15 mouse cellular contexts compared by ENCODE assay signal in genomic region chr1:21006775-21007174, GRCm38 (mm10). TPM values are rescaled to one million over a fixed set of nuclear protein-coding genes. Genes with fewer than 3 reads are reported as not detected.
"Had no signal": no experiment of that assay in that cellular context is flagged by ENCODE, and none has a peak within 500 bp of the region (broad histone marks: within the 10 kb centered on the region; RNA-seq: fewer than 3 reads in every experiment).

No protein-coding gene starts in this region.

- H3K27me3 ChIP-seq: lung, embryonic 15.5 days; midbrain, embryonic 13.5 days; midbrain, embryonic 15.5 days; neural tube, embryonic 12.5 days; stomach, embryonic 15.5 days had no signal

- H3K36me3 ChIP-seq: midbrain, embryonic 15.5 days had no signal

- H3K4me3 ChIP-seq: lung, embryonic 15.5 days; megakaryocyte, embryonic 14.5 days; midbrain, embryonic 13.5 days; midbrain, embryonic 15.5 days; neural tube, embryonic 12.5 days; stomach, embryonic 15.5 days had no signal

- DNase-seq: liver, postnatal 0 days; lung, adult 2 months; lung, postnatal 14 days; lung, postnatal 36 days; right cerebral cortex, postnatal 14 days; thymus, adult 2 months; thymus, postnatal 25 days; thymus, postnatal 4 days had no signal

RNA-seq across cellular contexts. Expression of gene Efhc1, which starts 55.3 kb away (rescaled TPM):
- total RNA-seq: monocyte, adult 5-6 weeks had no signal
